Mouse (Mus musculus): Measurements from ENCODE around the gene Guca2a.

- TF ChIP-seq POLR2A (IDR thresholded peaks at IDR 0.05; ENCODE audit: low read depth, low read length), result no peak
- TF ChIP-seq CTCF (IDR thresholded peaks at IDR 0.05; ENCODE audit: borderline replicate concordance, insufficient read depth, low read length), result no peak
Observed at GRCm38 (mm10) chr4:119662976-119663375, 25.5 kb downstream of the Guca2a start.
